Mouse (Mus musculus) left cerebral cortex, adult 9 months (tissue): ENCODE measurements around the gene 2010300C02Rik.

ENCODE experiments used
- DNase-seq, 2 experiments: peaks; one replicate each; pipeline ENCODE4 v3.0.0; 2022; ENCODE audit warnings: low spot score in 2 of 2

2010300C02Rik gene

DNA sequence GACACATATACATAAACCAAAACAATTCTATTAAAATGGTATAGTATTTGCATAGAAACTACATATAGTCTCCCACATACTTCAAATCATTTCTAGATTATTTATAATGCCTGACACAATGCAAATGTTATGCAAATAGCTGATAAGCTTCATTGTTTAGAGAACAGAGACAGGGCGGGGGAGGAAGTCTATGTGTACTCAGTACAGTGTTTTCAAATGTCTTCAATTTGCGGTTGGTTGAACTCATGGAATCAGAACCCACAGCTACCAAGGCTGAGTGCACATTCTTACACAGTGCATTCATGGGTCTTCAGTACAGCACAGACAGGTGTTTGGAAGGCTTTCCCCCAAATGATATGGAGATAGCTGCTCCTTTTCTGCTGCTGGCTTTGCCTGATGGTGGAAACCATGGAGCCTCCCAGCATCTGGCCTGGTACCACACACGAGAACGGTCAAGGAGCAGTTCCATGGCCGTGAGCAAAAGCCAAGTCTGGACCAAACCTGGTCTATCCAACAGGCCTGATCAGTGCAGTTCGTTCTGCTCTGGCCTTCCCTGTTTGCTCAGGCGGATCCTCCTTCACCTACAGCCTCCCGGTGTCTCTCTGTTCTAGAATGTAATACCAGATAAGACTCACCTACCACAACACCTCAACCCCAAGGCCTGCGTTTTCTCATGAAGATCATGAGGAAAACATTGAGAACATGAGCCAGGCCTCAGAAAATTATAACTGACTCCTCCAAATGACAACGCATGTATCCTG, 8.1 kb downstream of the 2010300C02Rik start:
- DNase-seq, result no peak

- DNase-seq, result no peak
These were observed 8.8 kb downstream of the 2010300C02Rik start for GRCm38 (mm10) chr1:37711082-37711481.

GRCm38 (mm10) chr1:37709736-37710135, 10.1 kb downstream of the 2010300C02Rik start:
- no peak for DNase-seq

DNA sequence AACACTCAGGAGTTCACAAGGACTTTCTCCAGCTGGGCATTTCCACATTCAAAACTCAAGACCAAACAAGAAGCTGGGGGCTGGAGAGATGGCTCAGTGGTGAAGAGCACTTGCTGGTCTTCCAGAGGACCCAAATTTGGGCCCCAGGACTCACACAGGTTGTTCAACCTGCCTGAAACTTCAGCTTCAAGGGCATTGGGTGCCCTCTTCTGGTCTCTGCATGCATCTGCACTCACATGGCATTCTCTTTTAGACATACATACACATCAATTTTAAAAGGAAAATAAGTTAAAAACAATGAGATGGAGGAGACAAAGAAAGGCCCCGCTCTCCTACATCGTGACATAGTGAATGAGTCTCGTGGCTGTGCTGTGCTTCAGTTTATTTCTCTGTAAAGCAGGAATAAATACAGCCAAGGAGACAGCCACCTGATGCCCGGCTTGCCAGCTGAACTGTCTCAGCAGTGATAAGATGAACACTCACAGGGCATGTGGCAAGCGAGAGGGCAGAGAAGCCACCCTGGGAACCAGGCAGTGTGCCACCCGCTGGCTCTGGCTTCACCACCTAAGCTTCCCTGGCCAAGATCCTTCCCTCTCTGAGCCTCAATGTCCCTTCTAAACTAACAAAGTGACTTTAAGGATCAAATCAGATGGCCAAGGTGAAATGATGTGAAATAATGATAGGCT, 11.5 kb downstream of the 2010300C02Rik start:
- no peak for DNase-seq

DNA sequence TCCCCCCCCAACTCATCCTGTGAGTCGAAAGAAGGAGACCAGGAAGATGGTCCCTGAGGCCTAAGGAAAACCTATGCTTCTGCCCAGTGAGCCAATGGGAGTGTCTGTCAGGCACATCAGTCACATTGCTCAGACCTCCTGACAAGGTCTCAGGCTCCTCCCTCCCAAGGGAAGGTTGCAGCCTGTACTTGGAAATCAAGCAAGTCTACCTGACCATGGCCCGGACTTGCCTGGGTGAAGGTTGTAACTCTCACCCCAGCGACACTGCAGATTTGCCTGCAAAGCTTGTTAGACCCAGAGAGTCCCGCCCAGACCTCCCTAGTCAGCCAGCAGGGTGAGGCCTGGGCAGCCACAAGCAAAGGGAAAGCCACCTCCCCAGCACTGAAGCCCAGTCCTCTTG, 17.6 kb downstream of the 2010300C02Rik start:
- no peak for DNase-seq

DNA sequence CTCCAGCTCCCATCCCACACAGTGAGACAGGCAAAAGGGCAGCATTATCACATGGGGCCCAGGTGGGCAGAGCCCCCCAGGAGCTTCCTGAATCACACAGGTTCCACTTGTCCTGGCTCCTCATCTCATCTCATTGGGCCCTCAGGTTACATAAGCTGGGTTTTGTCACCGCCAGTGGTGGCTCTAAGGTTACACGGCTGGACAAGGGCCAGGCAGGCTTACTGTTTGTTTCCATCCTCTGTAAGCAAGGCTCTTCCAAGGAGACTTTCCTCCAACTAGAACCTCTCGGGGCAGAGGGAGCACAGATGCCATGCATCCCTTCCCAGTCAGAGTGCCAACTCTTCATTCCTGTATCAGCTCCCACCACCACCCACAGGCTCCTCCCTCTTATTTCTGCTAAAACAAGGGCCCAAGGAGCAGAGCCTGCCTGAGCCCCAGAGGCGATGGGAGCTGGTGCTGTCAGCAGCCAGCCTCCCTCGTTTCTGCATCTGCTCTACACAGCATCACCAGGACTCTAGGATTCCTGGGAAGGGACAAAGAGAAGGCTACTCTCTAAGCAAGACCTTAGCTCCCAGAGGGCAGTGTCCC, 20.9 kb downstream of the 2010300C02Rik start:
- peak in 1 of 2 experiments; percentile 53 for DNase-seq

DNA sequence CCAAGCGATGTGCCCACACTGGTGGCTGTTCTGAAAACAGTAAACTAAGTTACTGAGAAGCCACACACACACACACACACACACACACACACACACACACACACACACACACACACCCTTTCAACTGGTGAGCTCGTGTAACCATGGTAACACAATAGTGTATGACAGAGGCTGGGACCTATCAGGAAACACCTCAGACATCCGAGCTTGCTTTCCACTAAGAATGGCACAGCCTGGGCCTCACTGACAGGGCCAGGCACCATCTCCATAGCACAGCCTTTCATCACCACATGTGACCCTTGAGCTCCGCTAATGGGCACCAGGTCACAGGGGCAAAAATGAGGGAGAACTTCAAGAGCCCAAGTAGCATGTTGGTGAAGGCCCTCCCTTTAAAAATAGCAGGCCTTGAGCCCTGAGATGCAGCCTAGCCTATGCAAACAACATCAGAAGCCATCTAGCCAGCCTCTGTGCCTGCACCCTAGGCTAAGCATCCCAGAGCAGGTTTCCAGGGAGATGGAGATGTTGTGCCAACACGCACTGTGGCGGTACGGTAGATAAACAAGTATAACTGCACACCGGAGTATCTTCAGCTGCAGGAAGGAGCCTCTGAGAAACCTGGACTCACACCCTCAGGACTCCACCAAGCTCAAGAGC, 21.6 kb downstream of the 2010300C02Rik start:
- DNase-seq, result peak in 1 of 2 experiments; percentile 32

DNA sequence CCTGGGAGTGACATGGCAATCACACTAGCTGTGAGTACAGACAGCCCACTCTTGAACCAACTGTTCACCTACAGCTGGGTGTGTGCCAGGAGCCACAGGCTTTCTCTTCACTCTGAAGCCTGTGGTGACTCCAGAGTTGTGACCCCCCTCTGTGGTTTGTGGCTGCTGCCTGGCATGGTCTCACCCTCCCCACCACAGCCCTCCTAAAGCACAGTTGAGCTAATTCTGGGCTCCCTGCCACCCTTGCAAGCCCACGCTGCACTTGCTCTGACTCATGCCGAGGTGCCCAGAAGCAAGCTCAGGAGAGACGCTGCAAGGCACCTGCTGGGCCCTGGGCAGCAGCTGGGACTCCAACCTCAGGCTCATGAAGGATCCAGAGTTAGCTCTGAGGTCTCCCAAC, 23.0 kb downstream of the 2010300C02Rik start:
- peak; percentile 73 to 84 for DNase-seq

DNA sequence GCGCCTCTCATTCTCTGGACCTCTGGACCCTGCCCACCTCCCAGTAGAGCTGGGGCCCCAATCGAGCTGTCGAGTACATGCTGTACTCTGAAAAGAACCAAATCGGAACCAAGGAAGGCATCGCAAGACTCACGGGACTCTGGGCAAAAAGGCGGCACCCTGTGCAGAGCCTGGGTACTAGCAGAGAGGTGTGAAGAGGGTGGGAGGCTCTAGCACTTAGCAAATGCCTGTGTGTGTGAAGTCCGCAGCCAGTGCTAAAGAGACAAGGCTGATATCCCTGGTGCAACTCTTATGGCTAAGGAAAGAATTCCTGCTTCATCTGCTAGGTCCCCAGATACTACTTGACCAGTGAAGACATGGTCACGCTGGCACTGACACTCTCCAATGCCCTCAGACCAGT, 24.2 kb downstream of the 2010300C02Rik start:
- DNase-seq, result no peak

- no peak for DNase-seq
These were observed 25.5 kb downstream of the 2010300C02Rik start for GRCm38 (mm10) chr1:37694417-37694816.

GRCm38 (mm10) chr1:37691179-37691578, 28.7 kb downstream of the 2010300C02Rik start:
- DNase-seq, result no peak

DNA sequence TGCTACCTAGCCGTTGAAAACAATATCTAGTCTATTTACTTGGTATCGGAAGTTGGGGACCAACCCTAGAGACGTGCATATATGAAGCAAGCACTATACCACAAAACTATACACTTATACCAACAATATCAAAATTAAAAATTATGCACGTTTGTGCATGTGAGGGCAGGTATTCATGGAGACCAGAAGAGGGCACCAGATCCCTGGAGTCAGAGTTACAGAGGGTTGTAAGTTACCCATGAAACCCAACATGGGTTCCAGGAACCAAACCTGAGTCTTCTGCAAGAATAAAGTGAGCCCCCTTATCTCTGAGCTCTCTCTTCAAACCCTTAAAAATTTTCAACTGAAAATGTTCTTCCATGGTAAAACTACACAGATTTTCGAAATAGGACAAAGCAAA, 29.2 kb downstream of the 2010300C02Rik start:
- no peak for DNase-seq

GRCm38 (mm10) chr1:37689730-37690129, 30.2 kb downstream of the 2010300C02Rik start:
- DNase-seq, result peak in 1 of 2 experiments; percentile 72

GRCm38 (mm10) chr1:37688351-37688750, 31.5 kb downstream of the 2010300C02Rik start:
- no peak for DNase-seq

GRCm38 (mm10) chr1:37687515-37687914, 32.4 kb downstream of the 2010300C02Rik start:
- no peak for DNase-seq

- peak in 1 of 2 experiments; percentile 72 for DNase-seq
These were observed 32.9 kb downstream of the 2010300C02Rik start for GRCm38 (mm10) chr1:37686953-37687441.

DNA sequence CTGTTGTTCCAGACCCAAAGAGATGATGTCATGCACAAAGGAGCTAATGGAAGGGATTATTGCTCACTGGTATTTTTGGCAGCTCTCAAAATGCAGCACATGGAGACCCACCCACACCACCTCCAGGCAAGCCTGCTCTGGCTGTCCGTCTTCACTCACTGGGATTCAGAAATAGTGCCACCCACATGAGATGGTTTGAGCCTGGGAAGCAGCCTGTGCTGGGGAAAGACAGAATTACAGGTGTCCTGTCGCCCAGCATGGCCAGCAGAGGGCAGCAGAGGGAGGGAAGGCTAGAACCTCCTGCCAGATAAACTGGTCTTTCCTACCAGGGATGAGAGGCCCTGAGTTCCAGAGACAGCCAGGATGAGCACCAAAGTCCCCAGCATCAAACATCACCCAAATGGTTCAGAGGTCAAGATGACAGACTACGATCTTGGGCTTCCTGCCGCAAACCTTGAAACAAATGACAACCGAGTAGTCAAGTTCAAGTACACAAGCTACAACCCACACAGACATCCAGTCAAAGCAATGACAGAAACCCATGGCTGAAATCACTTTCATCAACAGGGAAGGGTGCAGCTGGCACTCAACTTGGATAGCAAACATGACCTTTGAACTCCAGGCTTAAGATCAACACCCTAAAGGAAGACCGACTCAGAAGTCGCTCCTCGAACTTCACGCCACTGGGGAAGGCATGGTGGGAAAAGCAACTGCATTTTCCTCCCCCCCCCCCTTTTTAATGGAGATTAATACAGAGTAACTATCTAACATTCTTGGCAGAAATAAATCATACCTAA, 41.4 kb downstream of the 2010300C02Rik start:
- DNase-seq, result peak; percentile 92 to 94

DNA sequence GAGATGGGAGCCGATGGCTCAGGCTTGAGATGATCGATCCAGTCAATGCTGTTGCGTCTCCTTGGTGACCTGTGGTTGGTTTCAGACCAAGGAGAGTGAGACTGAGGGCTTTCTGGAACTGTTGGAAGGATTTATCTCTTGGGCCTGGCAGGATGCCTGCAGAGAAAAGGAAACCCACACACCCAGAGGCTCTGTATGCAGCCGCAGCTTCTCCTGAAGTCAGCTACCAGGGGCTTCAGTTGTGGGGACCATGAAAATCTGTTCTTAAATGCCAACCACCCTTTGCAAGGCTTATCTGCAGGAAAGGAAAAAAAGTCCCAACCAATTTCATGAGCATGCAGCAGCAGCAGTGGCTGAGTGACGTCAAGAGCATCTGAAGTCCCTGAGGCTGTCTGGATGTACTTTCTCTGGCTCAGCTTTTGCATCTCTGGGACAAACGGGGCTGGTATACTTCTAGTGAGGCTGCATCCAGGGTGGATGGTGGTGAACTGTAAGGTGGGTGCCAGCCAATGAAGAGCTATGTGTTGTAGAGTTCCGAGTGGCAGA, 42.8 kb downstream of the 2010300C02Rik start:
- no peak for DNase-seq

- DNase-seq, result no peak
These were observed 44.4 kb downstream of the 2010300C02Rik start for GRCm38 (mm10) chr1:37675444-37675843.

DNA sequence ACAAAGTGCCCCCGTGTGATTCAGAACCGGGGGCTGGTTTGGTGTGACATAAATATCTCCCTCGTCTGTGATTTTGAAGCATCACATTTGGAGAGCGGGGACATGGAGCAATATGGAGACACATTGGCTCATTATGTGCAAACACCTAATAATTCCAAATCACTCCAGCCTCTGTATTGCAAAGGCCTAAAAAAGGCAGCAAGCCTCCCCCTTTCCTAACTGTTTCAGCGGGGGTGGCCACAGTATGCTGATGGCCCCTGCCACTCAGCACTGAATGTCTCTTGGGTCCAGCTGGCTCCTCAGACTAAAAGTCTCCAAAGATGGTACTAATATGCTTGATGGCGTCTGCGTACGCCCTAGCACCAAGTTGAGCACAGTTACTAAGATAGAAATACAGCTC, 45.6 kb downstream of the 2010300C02Rik start:
- peak in 1 of 2 experiments; percentile 46 for DNase-seq

DNA sequence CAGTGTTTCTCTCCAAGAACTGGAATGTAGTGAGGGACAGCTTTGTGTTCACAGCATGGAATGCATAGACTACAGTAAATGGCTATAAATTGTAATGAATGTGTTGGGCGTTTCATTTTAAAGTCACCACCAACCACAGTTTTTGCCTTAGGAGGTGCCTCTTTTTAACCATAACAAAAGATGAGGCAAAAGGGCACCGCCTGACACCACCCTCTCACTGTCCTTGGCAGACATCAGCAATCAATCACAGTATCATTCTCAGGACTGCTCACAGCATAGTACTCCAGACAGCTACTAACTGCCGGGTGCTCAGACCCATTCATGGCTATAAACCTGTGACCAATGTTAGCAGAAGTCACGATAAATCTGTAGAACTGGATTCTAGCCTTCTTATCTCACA, 48.6 kb downstream of the 2010300C02Rik start:
- no peak for DNase-seq
